Mouse (Mus musculus) central nervous system, embryonic 11.5 days (tissue): ENCODE data around the gene Enpp1. TPM values are rescaled to one million over a fixed set of nuclear protein-coding genes. Genes with fewer than 3 reads are reported as not detected.

Source experiments
- polyA plus RNA-seq: library from polyadenylated mRNA; depleted of rRNA; stranded (reverse); fragments of >200 nt; gene quantifications from 2 replicates; pipeline ENCODE4 v1.2.3, GENCODE M21; 2012; rRNA removed

Gene Enpp1
- 0.94 and 1.2 TPM in 2 replicates for polyA plus RNA-seq

GRCm38 (mm10) chr10:24711480-24712366, at the start of gene Enpp1:
Gene Enpp1 (minus strand): TSS chr10:24712159.

GRCm38 (mm10) chr10:24595250-24596002, 116.5 kb downstream of the Enpp1 start, which contains the start of gene Ccn2:
Gene Ccn2 (plus strand): TSS chr10:24595442.

Other genes starting within 250 kb of the Enpp1 start
- 20.2 and 20.9 TPM in 2 replicates for gene Ccn2, start 116.7 kb downstream of the Enpp1 start, polyA plus RNA-seq
- gene Enpp3, start 130.7 kb upstream of the Enpp1 start, polyA plus RNA-seq: 5.4 and 7.6 TPM in 2 replicates
- 28.3 and 45.7 TPM in 2 replicates for gene Med23, start 157.8 kb upstream of the Enpp1 start, polyA plus RNA-seq
- 1.00 and 3.6 TPM in 2 replicates for gene Arg1, start 215.3 kb upstream of the Enpp1 start, polyA plus RNA-seq